Mouse (Mus musculus): Measurements from ENCODE around the gene Igsf1. TPM values are rescaled to one million over a fixed set of nuclear protein-coding genes. Genes with fewer than 3 reads are reported as not detected.

The Igsf1 gene
- polyA plus RNA-seq (2012): not detected in 2 replicates

DNA sequence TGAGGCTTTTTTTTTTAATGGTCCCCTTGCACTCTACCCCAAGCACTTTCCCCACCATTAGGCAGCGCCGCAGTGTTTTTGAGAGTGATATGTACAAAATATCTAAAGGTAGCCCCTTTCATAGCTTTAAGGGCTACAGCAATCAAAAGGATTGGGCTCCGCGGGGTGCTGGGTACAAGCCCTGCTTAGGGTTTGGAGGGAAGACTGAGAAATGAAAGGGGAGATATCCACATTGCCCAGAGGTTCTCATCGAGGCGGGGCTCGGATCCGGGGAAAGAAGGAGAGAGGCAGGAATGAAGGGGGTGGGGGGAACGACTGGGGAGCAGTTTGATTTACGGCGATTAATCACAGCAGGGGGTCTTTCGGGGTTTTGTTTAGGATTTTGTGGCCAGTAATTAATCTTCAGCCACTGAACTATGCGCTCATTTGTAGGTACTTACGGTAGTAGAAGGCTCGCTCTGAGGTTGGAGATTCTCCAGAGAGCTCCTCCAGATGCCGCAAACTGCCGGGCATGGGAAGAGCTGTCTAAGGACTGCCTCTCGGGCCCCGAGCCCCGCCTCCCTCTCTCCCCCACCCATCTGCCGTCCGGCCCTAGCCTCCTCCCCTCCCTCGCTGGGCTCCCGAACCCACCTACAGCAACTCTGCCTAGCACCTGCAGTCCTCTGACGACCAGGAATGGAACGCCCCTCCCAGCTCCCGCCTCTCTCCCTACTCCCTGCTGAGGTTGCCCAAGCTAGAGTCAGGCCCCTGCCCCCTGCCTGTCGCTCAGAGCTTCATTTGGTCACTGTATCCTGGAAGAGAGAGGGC is at the start of gene Igsf1:
Gene Igsf1 (minus strand): TSS at position 537 of the 807 bp plus-strand sequence.
- no peak for TF ChIP-seq GATA1 (IDR thresholded peaks at IDR 0.05; ENCODE audit: low read length)

DNA sequence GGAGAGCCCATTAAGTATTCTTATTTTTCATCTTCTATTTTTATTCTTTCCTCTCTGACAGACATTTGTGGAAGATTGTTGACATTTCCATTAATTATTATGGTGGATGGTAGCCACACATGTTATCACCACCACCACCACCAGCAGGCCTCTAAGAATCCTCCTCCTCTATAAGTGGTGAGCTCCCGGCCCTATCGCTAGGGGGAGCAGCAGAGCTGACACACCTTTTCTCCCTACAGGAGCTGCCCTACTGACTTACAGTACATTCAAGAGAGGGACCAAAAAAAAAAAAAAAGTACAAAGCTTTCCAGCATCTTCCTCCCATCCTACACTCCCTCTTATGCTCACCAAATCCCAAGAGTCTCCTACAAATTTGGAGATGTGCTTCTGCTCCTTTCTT is 26.7 kb downstream of the Igsf1 start:
- no peak for TF ChIP-seq GATA1 (IDR thresholded peaks at IDR 0.05; ENCODE audit: low read length)

DNA sequence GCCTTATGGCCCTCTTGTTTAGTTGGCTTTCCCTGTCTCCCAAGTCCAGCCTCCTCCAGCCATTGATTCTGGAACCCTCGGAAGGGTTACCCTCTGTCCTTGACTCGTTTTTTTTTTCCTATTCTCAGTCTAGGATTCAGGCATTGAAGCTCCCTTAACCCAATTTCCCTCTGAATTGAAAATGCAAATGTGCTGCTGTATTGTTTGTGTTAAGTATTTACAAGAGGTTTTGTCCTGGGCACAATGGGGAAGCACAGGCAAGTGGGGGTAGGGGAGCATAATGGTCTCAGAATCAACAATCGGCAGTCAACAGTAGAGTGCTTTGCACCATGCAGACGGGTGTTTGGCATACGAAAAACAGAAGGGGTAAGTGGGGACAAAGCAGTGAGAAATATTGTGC is 52.4 kb downstream of the Igsf1 start:
- TF ChIP-seq GATA1 (IDR thresholded peaks at IDR 0.05; ENCODE audit: low read length): no peak

DNA sequence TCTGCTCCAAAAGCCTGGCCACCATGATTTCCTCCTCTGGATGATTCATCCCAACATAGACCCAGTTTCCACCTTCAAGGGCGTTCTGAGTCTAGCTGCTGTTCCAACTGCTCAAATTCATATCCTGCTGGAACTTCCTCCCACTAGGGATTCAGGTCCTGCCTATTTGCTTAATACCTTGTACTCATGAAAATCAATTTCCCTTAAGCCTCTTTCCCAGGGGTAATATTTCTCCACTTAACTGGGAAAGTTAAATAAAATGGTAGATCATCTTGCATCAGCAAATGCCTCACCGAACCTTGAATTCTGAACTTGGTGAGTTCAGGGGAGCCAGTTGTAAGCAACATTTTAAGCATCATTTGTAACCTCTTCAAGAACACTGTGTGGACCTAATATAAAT is 62.6 kb downstream of the Igsf1 start, which contains the start of gene Olfr1321:
Gene Olfr1321 (minus strand): TSS at position 101 of the 400 bp plus-strand sequence.
- no peak for TF ChIP-seq GATA1 (IDR thresholded peaks at IDR 0.05; ENCODE audit: low read length)

Other genes starting within 250 kb of the Igsf1 start
- gene Olfr1320, start 125.4 kb downstream of the Igsf1 start, polyA plus RNA-seq (2012): not detected in 2 replicates
- not detected in 2 replicates for gene Olfr1321, start 62.7 kb downstream of the Igsf1 start, polyA plus RNA-seq (2012)
- gene Olfr1322, start 93.7 kb upstream of the Igsf1 start, polyA plus RNA-seq (2012): not detected in 2 replicates
- gene Olfr1323, start 221.6 kb upstream of the Igsf1 start, polyA plus RNA-seq (2012): not detected in 2 replicates

Data from G1E-ER4 (cell line).